Mouse (Mus musculus): ENCODE results near the gene H2afv.

DNA sequence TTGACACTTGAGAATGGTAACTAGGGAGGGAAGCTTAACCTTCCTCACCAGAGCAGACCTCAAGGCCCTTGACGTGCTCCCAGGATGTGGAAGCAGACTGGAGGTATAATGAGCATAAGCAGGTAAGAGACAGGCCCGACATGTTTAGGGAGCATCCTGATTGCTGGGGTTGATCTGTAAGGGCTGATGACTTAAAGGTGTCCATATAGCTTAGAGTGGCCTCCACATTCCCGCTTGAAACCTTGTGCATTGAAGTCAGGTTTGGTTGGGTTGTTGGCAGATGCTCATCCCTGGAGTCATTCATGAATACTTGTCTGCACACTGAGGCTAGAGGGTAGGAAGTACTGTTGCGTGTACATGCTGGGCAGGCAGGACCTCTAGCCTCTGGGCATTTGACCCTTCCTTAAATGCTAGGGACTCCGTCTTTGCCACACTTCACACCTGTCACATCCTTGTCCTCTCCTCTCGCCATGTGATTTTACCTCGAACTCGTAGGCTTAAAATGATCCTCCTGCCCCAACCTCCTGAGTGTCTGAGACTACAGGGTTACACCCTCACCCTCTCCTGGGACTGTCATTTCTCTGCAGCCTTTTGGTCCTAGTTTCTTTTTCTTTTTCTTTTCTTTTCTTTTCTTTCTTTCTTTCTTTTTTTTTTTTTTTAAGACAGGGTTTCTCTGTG is 53.7 kb downstream of the H2afv start:
- no peak for TF ChIP-seq GATA1 (IDR thresholded peaks at IDR 0.05; ENCODE audit: low read length)
- TF ChIP-seq TAL1 (IDR thresholded peaks at IDR 0.05; ENCODE audit: low read length): no peak

Data from erythroblast, embryonic 14.5 days (primary cell).